ENCODE assay signal across 8 mouse cellular contexts in the genomic region with DNA sequence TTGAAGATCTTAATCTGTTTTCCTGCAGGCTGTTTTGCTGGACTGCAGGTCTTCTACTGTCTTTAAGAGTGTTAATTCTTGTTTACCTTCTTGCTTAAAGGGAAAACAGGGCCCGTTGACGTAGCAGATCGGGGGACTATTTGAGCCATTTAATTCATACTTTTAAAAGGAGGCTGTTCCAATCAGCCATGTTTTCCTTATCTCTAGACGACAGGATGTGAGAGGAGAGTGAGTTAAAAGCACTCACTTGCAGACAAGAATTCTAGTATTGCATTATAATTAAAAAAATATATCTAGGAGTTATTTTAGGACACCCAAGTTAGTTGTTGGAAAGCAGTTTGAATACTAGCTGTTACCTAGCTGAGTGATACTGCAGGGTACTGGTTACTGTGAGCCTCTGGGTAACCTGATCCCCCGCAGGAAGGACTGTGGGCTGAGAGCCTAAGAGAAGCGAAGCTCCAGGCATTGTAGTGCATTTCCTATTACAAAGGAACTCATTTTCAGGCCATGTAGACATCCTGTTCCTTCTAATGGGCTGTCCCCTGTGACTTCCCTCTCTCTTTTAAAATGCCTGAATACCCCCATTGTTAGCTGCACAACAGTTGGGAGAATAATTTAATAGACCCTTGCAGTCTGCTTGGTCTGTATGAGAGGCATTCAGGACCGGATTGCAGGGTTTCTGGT. TPM values are rescaled to one million over a fixed set of nuclear protein-coding genes. Genes with fewer than 3 reads are reported as not detected.
DNase-seq lines count a peak whose midpoint lies in the region; ATAC-seq and TF ChIP-seq lines count a peak whose summit lies in the region.

No protein-coding gene starts in this region.

- no peak for ATAC-seq in limb, embryonic 13.5 days (ENCODE audit: low FRiP score, low read depth)
- no peak for ATAC-seq in midbrain, embryonic 15.5 days (replicated peaks)

- H3K27ac ChIP-seq in left cerebral cortex, adult 2 months = peak overlapping the region; percentile 90
- H3K27ac ChIP-seq in limb, embryonic 13.5 days = peak overlapping the region; percentile 96
- H3K27ac ChIP-seq in midbrain, embryonic 15.5 days = peak overlapping the region; percentile 88; the same call in 1 of the 2 replicates

- no peak for TF ChIP-seq CTCF in left cerebral cortex, adult 2 months (IDR thresholded peaks at IDR 0.05)

- peaks cover 65% of the 10 kb centered on the region for H3K4me1 ChIP-seq in limb, embryonic 13.5 days
- H3K4me1 ChIP-seq in midbrain, embryonic 15.5 days = peaks cover 61% of the 10 kb centered on the region

- under 1% methylated on average over 7 of the region's 7 CpGs for WGBS in limb, embryonic 13.5 days
- WGBS in midbrain, embryonic 15.5 days = 3% methylated on average over 7 of the region's 7 CpGs

- H3K9ac ChIP-seq in limb, embryonic 13.5 days = peak overlapping the region; percentile 86
- peak overlapping the region; percentile 71 for H3K9ac ChIP-seq in midbrain, embryonic 15.5 days

- H3K4me3 ChIP-seq in left cerebral cortex, adult 2 months = peak overlapping the region; percentile 82
- H3K4me3 ChIP-seq in limb, embryonic 13.5 days = peak overlapping the region; percentile 71
- H3K4me3 ChIP-seq in midbrain, embryonic 15.5 days = peak overlapping the region; percentile 56

- H3K4me2 ChIP-seq in limb, embryonic 13.5 days (replicated peaks) = peak overlapping the region; percentile 85
- peak overlapping the region; percentile 86 for H3K4me2 ChIP-seq in midbrain, embryonic 15.5 days

- no peaks in the 10 kb centered on the region for H3K9me3 ChIP-seq in limb, embryonic 13.5 days
- no peaks in the 10 kb centered on the region for H3K9me3 ChIP-seq in midbrain, embryonic 15.5 days

- DNase-seq in left cerebral cortex, adult 2 months (ENCODE audit: extremely low spot score in 1 of 2, low spot score in 2 of 2) = no peak
- DNase-seq in left cerebral cortex, postnatal 4 days = no peak
- DNase-seq in embryo, embryonic 10.5 days (ENCODE audit: low spot score) = peak; percentile 84
- peak; percentile 58 to 59 for DNase-seq in heart, postnatal 10 days
- DNase-seq in spleen, postnatal 10 days (ENCODE audit: low spot score in 2 of 2) = no peak
- DNase-seq in frontal cortex, postnatal 25 days (ENCODE audit: low spot score in 2 of 2) = no peak

- H3K27me3 ChIP-seq in limb, embryonic 13.5 days = no peaks in the 10 kb centered on the region
- no peaks in the 10 kb centered on the region for H3K27me3 ChIP-seq in midbrain, embryonic 15.5 days (replicated peaks)

- peaks cover 3% of the 10 kb centered on the region; the same call in 1 of the 2 replicates for H3K36me3 ChIP-seq in limb, embryonic 13.5 days
- H3K36me3 ChIP-seq in midbrain, embryonic 15.5 days (replicated peaks) = no peaks in the 10 kb centered on the region

- intact Hi-C loops in left cerebral cortex, adult 2 months (cut with DNase I) = loop anchor here (5.0 kb wide), 1 partner anchor 257 kb away; no protein-coding TSS in a partner anchor
- intact Hi-C loops in left cerebral cortex, postnatal 4 days (cut with DNase I) = loop anchor here (10.0 kb wide), 1 partner anchor 190 kb away; no protein-coding TSS in a partner anchor
- intact Hi-C loops in heart, postnatal 10 days (cut with DNase I) = loop anchor here (2.0 kb wide), 2 partner anchors 68 to 96 kb away; no protein-coding TSS in a partner anchor

RNA-seq across cellular contexts. Expression of a gene that starts 2.1 kb away (rescaled TPM):
- 100 to 1,000 TPM; 101 to 116 TPM for total RNA-seq in left cerebral cortex, adult 2 months (2021)
- 10 to 100 TPM; 52.6 to 53.1 TPM for total RNA-seq in left cerebral cortex, postnatal 4 days (2021)
- total RNA-seq in heart, postnatal 10 days (2021) = 10 to 100 TPM; 29.2 to 38.3 TPM
- polyA plus RNA-seq in limb, embryonic 13.5 days (2015; fragmentation: Nextera tagmentation; extraction: Ambion mirVana) = 64.3 and 72.1 TPM in 2 replicates
- 27.0 and 28.3 TPM in 2 replicates for polyA plus RNA-seq in midbrain, embryonic 15.5 days (2015; fragmentation: Nextera tagmentation; extraction: Ambion mirVana)

Comparison
In these comparisons a context has a peak if more than half of its experiments do, and no peak if none do; other contexts are left out.
1. DNase-seq: peak in embryo, embryonic 10.5 days (single experiment) and heart, postnatal 10 days (2 of 2); none in left cerebral cortex, adult 2 months (0 of 2), left cerebral cortex, postnatal 4 days (single experiment), spleen, postnatal 10 days (0 of 2) and frontal cortex, postnatal 25 days (0 of 2).
2. Peak in every context shown above with its lines, with median percentiles within 50 percentile points of each other: H3K27ac ChIP-seq and H3K4me3 ChIP-seq.